Mouse (Mus musculus) stomach, postnatal 0 days (tissue): ENCODE data around the gene Naaladl1.

Experiments
- CTCF ChIP-seq: IDR thresholded peaks from 2 replicates; pipeline ENCODE4 v1.5.1; 2016; ENCODE audit warnings: antibody characterized with exemption, low read depth, mild to moderate bottlenecking, moderate library complexity
- EP300 ChIP-seq: optimal IDR thresholded peaks from 2 replicates; pipeline ENCODE3; 2016; ENCODE audit warnings: antibody characterized with exemption

DNA sequence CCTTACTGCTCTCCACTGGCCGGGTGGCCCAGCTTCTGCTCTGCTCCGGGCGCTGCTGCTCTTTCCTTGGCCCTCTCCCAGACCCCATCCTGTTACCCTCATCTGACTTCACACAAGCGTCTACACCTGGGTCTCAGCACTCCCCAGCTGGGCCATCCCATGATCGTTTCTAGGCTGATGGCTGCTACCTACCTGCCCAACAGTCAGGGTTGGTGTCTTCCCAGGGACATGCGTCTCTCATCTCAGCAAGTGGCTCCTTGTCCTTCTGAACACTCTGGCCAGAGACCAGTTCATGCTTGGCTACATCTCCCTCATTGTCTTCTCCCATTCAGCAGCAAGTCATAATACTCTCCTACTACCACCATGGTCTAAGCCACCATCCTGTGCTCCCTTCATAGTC is 34.1 kb downstream of the Naaladl1 start:
- TF ChIP-seq CTCF (no peak), EP300 (no peak)
